Mouse (Mus musculus) lung, adult 2 months (tissue): ENCODE results near the gene Arl15. TPM values are rescaled to one million over a fixed set of nuclear protein-coding genes. Genes with fewer than 3 reads are reported as not detected.

ENCODE experiments used
- DNase-seq: peaks from one replicate; pipeline ENCODE4 v3.0.0; 2022
- H3K4me1 ChIP-seq: fragments of 200-500 bp; 2 replicates; pipeline ENCODE4 v1.6.1; 2011; ENCODE audit warnings: low read length; ENCODE audit not compliant: control insufficient read depth, insufficient read depth
- H3K4me3 ChIP-seq: fragments of 200-500 bp; replicated peaks from 2 replicates; pipeline ENCODE3; 2011; ENCODE audit warnings: low read depth, mild to moderate bottlenecking, control low read depth, low read length; ENCODE audit errors: extremely low read depth
- CTCF ChIP-seq: fragments of 200-500 bp; IDR thresholded peaks from 2 replicates; pipeline ENCODE4 v1.5.1; 2011; ENCODE audit warnings: mild to moderate bottlenecking, low read length, control low read depth; ENCODE audit not compliant: insufficient read depth
- POLR2A ChIP-seq: fragments of 200-500 bp; IDR thresholded peaks from 2 replicates; pipeline ENCODE4 v1.6.1; 2011; ENCODE audit warnings: low read depth, mild to moderate bottlenecking, control low read depth, low read length, borderline replicate concordance; ENCODE audit errors: extremely low read depth
- WGBS: fragments of 180-500 bp; shearing (Covaris S2); methylation state at CpG from one replicate; pipeline ENCODE4 v1.1.7; 2018; 5-methylcytosine and 5-hydroxymethylcytosine counted together
- polyA plus RNA-seq: library from polyadenylated mRNA; depleted of rRNA; stranded (reverse); fragments of >200 nt; gene quantifications from 2 replicates; pipeline ENCODE4 v1.2.3, GENCODE M21; 2012

Gene Arl15
- polyA plus RNA-seq, 1 experiment = 15.1 TPM

DNA sequence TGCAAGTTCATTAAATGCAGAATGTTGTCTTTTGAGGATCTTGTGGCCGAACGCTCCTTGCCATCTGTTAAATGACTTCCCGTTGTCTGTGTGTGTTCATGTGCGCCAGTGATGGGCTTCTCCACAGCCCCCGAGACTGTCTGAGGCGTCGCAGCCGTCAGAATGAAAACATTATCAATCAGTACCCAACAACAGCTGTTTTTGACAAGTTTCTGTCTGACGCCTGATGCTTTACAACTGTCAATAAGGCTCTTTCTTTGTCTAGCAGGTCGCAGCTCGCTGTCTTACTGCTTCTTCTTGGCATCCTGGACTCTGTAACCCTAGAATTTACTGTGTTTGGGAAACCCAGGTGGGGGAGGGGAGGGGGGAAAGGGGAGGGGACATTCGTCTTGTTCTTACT lies 362.4 kb downstream of the Arl15 start:
- no peak overlapping the region for H3K4me3 ChIP-seq
- WGBS = 66% methylated on average over 12 of the region's 12 CpGs
- H3K4me1 ChIP-seq = no peaks in the 10 kb centered on the region
- TF ChIP-seq POLR2A (no peak), CTCF (no peak)
- no peak for DNase-seq

- 91% methylated on average over 9 of the region's 9 CpGs for WGBS
- DNase-seq = no peak
Measured at GRCm38 (mm10) chr13:114158111-114158730, 363.9 kb downstream of the Arl15 start.

DNA sequence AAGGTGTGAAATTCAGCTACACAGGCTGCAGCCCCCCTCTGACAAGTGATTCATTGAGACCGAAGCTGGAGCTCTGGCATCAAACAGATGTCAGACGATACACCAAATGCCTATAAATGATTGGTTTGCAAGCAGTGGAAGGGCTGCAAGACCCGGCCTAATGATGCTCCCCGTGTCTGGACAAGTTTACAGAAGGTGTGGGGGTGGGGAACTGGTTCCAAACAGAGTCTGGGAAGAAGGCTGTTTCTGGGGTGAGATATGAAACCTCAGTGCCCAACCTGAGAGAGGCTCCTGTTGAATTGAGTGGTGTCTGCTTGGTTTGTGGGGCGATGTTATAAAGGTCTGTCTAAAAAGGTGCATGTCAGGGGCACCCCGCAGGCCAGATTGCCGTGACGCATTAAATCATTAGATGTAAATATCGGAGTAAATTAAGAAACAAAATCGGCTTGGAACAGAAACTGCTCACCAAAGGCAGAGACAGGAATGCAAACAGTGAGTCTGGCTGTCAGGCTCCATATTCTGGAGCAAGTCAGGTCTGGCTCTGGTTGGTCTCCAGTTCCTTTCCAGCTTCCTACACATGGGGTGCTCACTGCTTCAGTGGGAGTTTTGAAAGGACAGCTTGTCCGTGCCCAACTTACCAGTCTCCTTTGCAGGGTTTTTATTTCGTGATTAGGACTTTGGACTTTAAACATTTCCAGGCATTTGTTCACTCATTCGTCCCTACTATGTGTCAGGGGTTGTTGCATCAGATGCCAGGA lies 365.5 kb downstream of the Arl15 start:
- no peak for DNase-seq
- H3K4me3 ChIP-seq = no peak overlapping the region
- H3K4me1 ChIP-seq = no peaks in the 10 kb centered on the region
- TF ChIP-seq CTCF (no peak), POLR2A (no peak)
- WGBS = 73% methylated on average over 13 of the region's 13 CpGs

More at GRCm38 (mm10) chr13:114158111-114158730, 363.9 kb downstream of the Arl15 start:
- Histone ChIP-seq H3K4me1 (no peaks in the 10 kb centered on the region), H3K4me3 (no peak overlapping the region)
- TF ChIP-seq CTCF (no peak), POLR2A (no peak)

DNA sequence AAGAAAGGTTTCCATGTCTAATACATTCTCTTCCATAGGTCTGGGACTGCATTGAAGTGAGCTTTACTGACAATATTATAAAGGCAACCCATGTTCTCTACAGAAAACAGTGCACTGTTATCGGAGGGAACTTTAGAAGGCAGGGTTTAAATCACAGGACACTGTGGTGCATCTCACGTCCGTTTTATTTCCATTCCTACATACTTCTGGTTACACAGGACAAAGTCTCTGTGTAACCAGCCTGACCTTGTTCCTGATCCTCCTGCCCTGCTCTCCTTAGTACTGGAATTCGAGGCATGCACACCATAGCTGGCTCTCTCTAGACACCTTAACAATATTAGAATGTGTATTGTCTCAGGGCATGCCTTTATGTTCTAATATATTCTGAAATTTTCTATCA lies 368.4 kb downstream of the Arl15 start:
- TF ChIP-seq CTCF (no peak), POLR2A (no peak)
- WGBS = 76% methylated on average over 4 of the region's 4 CpGs
- DNase-seq = no peak
- Histone ChIP-seq H3K4me3 (no peak overlapping the region), H3K4me1 (no peaks in the 10 kb centered on the region)

DNA sequence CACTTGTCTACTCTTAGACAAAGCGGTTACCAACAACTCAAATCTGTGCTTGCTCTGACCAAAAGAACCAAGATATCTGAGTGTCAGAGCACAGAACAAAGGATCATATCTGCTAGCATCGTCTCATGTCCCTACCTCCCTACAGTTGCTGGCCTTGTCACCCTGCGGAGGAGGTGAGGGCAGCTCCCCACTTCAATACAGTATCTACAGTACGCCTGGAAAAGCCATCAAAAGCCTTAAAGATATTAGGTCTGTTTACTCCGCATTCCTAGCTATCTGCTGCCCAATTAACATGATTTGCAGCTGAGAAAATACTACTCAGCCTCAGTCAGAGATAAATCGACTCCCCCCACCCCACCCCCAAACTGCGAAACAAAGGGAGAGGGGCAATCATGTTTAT lies 371.3 kb downstream of the Arl15 start:
- 53% methylated on average over 7 of the region's 7 CpGs for WGBS
- H3K4me1 ChIP-seq = no peaks in the 10 kb centered on the region
- no peak overlapping the region for H3K4me3 ChIP-seq
- TF ChIP-seq CTCF (no peak), POLR2A (no peak)
- DNase-seq = no peak

GRCm38 (mm10) chr13:114166439-114167183 lies 372.3 kb downstream of the Arl15 start:
- Histone ChIP-seq H3K4me3 (no peak overlapping the region), H3K4me1 (no peaks in the 10 kb centered on the region)
- WGBS = 46% methylated on average over 12 of the region's 12 CpGs
- TF ChIP-seq CTCF (no peak), POLR2A (no peak)
- DNase-seq = no peak

DNA sequence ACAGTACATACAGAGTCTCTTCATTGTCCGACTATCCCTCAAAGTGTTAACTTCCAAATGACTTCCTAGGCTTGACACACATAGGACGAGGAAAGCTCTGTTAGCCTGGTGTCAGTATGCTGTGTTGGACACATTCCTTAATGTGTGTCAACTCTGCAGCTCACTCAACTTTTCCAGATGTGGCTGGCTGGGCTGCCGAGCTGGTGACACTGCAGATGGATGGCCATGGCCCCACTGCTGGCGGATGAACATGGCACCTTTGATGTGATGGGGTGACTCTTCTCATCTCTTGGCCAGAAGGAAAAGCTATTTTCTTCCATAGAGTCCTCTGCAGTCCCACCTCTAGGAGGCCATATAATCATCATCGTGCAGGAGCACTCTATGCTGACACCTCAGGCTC lies 375.8 kb downstream of the Arl15 start:
- TF ChIP-seq CTCF = no peak
- no peak for TF ChIP-seq POLR2A
- WGBS = 62% methylated on average over 5 of the region's 5 CpGs
- no peak overlapping the region for H3K4me3 ChIP-seq
- H3K4me1 ChIP-seq = no peaks in the 10 kb centered on the region
- DNase-seq = no peak

DNA sequence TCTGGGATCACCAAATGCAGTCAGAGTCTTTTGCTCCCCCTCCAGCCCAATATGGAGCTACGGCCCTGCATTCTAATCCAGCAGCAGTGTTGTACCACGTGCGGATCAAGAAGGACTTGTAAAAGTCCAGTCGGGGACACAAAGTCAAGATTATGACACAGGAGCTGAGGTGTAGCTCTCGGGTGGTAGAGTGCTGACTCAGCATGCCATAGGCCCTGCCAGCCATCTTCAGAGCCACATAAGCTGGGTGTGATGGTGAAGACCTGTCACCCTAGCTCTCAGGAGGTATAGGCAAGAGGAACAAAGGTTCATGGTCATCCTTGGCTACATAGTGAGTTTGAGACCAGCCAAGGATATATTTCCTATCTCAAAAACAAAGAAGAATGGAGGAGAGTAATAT lies 377.2 kb downstream of the Arl15 start:
- no peak for DNase-seq
- no peak overlapping the region for H3K4me3 ChIP-seq
- no peak for TF ChIP-seq POLR2A
- TF ChIP-seq CTCF = no peak
- no peaks in the 10 kb centered on the region for H3K4me1 ChIP-seq
- WGBS = 83% methylated on average over 5 of the region's 5 CpGs

DNA sequence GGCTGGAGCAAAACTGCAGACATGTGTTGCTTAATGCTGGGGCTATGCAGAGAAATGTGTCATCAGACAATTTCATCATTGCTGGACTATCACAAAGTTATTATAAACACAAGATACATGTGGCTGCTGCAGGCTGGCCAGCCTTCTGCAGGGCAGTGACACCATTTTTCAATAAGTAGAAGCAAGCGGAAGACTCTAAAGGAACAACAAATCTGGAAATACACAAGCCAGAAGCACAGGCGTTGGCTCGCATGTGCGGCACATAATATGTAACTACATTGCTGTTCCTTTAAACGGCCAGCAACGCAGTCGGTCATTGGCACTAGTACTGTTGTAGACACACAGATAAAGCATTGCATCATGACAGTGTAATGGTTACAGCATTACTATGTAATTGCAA lies 393.8 kb downstream of the Arl15 start:
- TF ChIP-seq POLR2A (no peak), CTCF (no peak)
- H3K4me3 ChIP-seq = no peak overlapping the region

More for the DNA sequence above, 393.8 kb downstream of the Arl15 start:
- no peaks in the 10 kb centered on the region for H3K4me1 ChIP-seq
- WGBS = 66% methylated on average over 7 of the region's 7 CpGs
- DNase-seq = no peak
